Mouse (Mus musculus) kidney, adult 11 months (tissue): ENCODE measurements around the gene Gm6268.

Experiments used
- DNase-seq: peaks from one replicate; pipeline ENCODE4 v3.0.0; 2022

Gene Gm6268

DNA sequence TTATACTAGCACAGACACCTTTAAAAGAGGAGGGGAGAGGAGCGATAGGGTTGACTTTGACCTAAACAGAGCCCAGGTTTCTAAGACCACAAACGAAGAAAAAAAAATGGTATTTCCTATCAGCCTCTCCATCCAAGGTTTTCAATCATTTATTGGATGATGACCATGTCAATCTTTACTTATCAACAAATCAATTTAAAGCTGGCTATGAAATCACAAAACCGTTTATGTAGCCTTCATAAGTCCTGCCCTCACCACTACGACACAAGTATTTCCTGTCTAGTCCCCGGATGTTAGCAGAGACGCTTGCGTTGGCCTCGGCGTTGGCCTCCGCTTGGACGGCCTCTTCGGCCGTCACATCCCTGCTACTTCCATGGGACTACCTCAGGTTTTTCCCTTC is at the start of gene Gm6268:
Gm6268 (plus strand) TSS at position 301 of the 400 bp plus-strand sequence.
- no peak for DNase-seq

GRCm38 (mm10) chrX:36352446-36352845 is 48.6 kb upstream of the Gm6268 start:
- no peak for DNase-seq

GRCm38 (mm10) chrX:36385340-36385739 is 15.7 kb upstream of the Gm6268 start:
- DNase-seq: no peak

DNA sequence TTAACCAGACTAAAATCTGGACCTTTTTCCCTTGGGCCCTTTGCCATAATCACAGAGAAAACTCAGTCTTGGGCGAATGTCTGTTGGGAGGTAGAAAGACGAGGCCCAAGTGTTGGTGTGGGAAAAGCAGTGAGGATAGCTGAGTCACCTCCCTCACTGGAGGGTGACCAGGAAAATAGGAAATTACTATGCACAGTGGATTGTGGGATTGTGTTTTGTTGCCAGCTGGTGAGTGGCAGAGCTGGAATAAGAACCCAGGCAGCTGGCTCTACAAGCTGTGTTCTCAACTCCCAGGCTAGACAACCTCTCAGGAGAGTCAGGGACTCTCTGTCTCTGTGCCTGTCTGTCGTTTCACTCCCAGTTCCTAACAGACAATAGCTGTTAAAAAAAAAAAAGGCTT is 11.1 kb upstream of the Gm6268 start:
- DNase-seq: no peak

DNA sequence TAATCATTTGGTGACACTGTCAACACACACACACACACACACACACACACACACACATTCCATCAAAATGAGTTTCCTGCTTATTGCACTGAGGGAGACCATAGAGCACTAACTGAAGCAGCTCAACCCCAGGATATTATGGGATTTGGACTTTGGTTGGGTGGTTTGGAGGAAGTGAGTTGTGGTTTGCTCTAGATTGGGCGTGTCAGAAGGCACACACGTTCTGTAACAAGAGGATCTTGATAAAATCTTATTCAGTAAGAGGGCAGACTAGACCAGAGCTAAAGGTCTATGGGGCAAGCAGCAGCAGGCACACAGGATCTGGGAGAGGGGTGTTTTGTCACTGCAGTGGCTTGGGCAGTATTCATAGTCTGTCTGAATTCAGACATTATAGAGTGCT is 10.6 kb upstream of the Gm6268 start:
- no peak for DNase-seq

- DNase-seq: no peak
Observed at GRCm38 (mm10) chrX:36392672-36393071, 8.4 kb upstream of the Gm6268 start.

GRCm38 (mm10) chrX:36393279-36393678 is 7.8 kb upstream of the Gm6268 start:
- DNase-seq: no peak

DNA sequence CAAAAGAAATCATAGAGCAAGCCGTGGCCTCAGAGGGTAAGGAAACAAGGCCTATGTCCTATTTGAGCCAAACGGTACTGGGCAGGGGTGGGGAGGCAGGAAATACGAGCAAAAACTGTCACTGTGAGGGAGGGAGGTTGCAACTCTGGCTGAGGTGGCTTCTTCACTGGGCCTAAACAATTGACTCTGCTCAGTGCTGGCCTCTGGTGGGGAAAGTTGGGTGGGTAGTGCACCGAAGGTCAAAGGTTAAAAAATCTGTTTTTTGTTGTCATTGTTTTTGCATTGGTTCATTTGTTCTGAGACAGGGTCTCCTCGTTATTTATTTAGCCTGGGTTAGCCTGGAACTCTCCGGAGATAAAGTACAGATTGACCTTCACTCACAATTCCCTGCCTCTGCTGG is 1.2 kb downstream of the Gm6268 start:
- DNase-seq: no peak

- DNase-seq: no peak
Observed at GRCm38 (mm10) chrX:36419153-36419552, 18.1 kb downstream of the Gm6268 start.

GRCm38 (mm10) chrX:36434993-36435392 is 33.9 kb downstream of the Gm6268 start:
- no peak for DNase-seq

- no peak for DNase-seq
Observed at GRCm38 (mm10) chrX:36437932-36438331, 36.9 kb downstream of the Gm6268 start.
